Mouse (Mus musculus): ENCODE measurements around the gene Erp27. TPM values are rescaled to one million over a fixed set of nuclear protein-coding genes. Genes with fewer than 3 reads are reported as not detected.

Gene Erp27
- total RNA-seq, 2 experiments from 2014 or later, result 0.34 TPM; not detected in 1

DNA sequence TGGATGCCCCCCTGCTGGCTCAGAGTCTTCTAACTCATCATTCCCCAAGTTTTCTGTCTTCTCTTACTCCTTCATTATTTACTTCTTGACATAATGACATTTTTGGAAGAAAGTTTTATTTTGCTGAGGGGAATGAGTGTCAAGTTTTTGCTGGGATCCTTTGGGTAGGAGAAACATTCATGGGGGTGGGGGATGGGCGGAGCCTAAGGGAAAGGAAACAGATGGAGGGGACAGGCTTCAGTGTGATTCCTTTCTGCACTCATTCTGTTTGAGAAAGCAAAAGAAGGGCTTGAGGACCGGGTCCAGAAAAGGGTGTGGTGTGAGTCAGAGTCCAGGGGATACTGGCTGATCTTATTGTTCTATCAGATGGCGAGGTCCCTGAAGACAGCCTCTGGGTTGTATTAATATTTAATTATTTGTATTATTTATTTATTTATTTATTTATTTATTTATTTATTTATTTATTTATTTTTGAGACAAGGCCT, 38.5 kb downstream of the Erp27 start:
- ATAC-seq (replicated peaks; ENCODE audit: low FRiP score, poor library complexity, severe bottlenecking), result no peak

DNA sequence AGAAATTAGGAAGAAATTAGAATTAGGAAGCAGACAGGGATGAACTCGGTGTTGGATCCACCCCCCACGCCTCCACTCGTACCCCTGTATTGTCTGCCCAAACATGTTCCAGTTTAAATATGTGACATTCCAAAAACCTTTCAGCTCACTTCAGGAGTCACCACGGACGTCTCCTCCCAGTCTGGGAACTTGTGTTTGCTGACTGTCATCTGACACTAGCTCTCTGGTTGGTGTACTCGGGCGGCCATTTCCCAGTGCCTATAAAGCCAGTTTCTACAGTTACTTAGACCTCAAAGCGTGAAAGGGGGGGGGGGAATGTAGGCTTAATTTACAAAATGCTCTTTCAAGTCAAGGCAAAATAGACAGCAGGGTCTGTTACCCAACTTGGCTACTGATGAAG, 40.3 kb downstream of the Erp27 start:
- ATAC-seq (replicated peaks; ENCODE audit: low FRiP score, poor library complexity, severe bottlenecking), result no peak

DNA sequence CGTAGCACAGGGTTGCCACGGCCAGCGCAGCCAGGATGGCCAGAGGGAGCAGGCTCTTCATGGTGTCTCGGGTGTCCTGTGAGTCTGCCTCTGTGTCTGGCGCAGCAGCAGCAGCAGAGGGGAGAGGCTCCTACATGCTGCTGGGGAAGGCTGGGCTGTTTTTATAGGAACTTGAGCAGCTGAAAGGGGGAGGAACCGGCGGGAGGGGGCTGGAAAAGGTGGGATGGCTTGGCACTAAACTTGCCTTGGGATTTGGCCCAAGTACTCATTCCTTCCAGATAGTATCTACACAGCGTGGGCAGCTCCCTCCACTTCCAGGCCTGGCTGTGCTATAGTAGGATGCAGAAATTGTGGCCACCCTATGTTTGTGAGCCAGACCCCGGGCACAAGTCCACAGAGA, 46.3 kb downstream of the Erp27 start, which contains the start of gene Mgp:
Gene Mgp (minus strand): TSS at position 154 of the 400 bp plus-strand sequence.
- ATAC-seq (replicated peaks; ENCODE audit: low FRiP score, poor library complexity, severe bottlenecking), result no peak

DNA sequence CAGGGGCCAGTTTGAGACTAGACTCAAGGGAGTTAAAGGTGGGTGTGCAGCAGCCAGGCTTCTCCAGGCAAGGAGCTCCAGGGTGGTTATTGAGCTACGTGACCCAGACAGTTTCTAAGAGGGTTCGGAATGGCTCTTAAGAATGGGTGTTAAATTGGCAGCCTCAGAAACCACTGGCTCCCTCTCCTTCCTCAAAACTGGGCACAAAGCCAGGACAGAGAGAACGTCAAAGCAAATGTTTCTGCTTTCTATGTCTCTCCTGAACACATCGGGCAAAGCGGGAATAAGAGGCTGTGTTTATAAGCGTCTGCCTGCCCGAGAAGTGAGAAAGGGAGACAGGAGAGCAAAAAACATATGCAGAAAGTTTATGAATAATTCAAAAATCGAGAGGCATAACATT, 47.4 kb downstream of the Erp27 start:
- no peak for ATAC-seq (replicated peaks; ENCODE audit: low FRiP score, poor library complexity, severe bottlenecking)

DNA sequence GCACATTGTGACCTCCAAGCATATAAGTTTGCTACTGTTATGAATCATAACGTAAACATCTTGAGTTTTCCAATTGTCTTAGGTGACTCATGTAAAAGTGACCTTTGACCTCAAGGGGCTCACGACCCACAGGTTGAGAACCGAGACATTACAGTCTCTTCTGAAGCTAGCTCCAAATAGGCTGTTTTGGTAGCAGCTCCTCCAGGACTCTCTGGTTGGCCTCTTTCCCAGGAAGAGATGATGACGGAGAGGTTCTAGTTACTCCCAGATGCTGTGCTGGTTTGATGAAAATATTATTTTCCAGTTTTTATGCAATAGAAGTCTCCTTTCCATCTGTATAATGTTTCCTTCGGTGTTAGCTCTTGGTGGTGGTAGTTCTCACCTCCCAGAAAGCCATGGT, 53.1 kb downstream of the Erp27 start:
- ATAC-seq (replicated peaks; ENCODE audit: low FRiP score, poor library complexity, severe bottlenecking), result no peak

DNA sequence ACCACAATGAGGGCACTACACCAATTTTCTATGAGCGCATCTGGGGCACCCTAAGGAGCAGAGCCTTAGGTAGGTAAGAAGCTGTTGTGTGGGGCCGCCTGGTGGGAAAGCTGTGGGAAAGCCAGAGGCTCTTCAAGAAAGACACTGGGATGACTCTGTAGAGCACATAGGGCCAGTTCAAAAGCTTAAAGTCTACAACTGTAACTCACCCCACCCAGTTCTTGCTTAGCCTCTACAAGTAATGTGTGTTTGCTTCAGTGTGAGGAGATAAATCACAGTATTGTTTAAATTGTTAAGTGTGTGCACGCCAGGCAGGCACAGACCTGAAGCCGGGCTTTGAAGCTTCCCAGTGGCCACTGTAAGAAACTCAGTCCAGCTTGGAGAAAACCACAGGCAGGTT, 55.8 kb downstream of the Erp27 start:
- no peak for ATAC-seq (replicated peaks; ENCODE audit: low FRiP score, poor library complexity, severe bottlenecking)

DNA sequence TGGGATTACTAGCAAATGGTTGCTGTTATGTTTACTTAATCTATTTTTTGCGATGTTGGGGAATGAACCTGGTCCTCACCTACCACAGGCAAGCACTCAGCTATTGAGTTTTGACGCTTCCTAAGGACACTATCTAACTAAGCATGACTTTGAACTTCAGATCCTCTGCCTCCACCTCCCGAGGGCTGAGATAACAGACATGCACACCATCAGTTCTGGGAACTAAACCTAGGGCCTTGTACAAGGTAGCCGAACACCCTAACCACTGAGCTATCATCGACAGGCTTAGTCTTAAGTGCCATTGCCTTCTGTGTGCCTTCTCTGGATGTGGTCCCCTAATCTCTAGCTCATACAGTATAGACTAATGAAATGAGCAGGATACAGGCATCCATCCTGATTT, 56.6 kb downstream of the Erp27 start:
- ATAC-seq (replicated peaks; ENCODE audit: low FRiP score, poor library complexity, severe bottlenecking), result no peak

DNA sequence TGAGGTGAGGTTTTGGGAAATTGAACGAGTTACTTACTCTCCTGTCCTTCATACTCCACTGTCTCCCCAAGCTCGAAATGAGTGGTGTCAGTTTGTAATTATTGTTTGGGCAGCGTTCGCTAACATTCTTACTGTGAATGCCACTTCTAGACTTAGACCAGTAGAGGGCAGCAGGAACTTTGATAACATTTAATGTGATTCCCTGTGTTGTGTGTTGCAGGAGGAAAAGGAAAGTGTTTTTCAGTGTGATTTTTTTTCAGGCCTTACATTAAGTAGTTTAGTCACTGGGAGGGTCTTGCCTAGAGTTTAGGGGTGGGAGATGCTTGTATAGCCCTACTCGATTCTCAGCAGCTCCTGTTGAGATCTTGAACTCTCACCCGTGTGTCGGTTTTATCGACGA, 61.0 kb downstream of the Erp27 start:
- no peak; the same call in 1 of the 2 replicates for ATAC-seq (replicated peaks; ENCODE audit: low FRiP score, poor library complexity, severe bottlenecking)

DNA sequence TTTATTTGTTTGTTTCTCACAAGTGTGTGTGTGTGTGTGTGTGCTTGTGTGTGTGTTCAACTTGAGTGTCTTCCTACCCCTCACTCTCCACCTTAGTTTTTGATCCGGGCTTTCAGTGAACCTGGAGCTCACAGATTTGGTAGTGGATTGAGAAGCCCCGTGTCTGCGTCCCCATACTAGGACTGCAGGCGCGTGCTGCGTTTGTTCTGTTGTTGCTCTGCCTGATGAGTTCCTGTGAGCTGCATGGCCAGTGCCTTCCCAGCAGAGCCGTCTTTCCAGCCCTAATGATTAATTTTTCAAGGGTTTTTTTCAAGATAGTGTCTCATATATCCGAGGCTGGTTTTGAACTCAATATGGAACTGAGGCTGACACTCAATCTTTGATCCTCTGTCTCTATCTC, 63.6 kb downstream of the Erp27 start:
- no peak for ATAC-seq (replicated peaks; ENCODE audit: low FRiP score, poor library complexity, severe bottlenecking)

DNA sequence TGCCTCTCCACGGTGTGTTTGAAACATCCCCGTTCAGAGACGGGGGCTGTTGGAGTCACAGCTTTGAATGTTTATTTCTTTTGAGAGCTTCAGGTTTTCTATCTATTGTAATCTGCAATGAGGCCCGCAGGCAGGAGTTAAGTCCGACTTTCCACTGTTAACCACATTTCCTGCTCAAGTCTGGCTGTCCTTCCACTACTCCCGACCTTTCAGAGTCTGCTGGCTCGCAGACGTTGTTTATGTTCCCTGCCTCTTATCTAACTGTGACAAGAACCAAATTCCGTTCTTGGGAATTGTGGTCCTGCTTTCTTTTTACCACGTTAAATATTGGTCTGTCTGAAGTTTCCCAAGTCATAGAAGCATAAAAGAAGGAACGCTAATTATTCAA, 64.1 kb downstream of the Erp27 start:
- ATAC-seq (replicated peaks; ENCODE audit: low FRiP score, poor library complexity, severe bottlenecking), result peak; percentile 46

Other genes starting within 250 kb of the Erp27 start
- gene Gucy2c, start 140.4 kb downstream of the Erp27 start, total RNA-seq (2015; ENCODE audit: low replicate concordance), result not detected in 2 replicates
- not detected in 2 replicates for gene Gucy2c, start 140.4 kb downstream of the Erp27 start, total RNA-seq (2017; ENCODE audit: low replicate concordance)
- 12.3 and 17.7 TPM in 2 replicates for gene Hist4h4, start 117.8 kb downstream of the Erp27 start, total RNA-seq (2015; ENCODE audit: low replicate concordance)
- 29.4 and 32.5 TPM in 2 replicates for gene Hist4h4, start 117.8 kb downstream of the Erp27 start, total RNA-seq (2017; ENCODE audit: low replicate concordance)
- gene H2afj, start 113.9 kb downstream of the Erp27 start, total RNA-seq (2015; ENCODE audit: low replicate concordance), result 20.9 and 21.9 TPM in 2 replicates
- gene H2afj, start 113.9 kb downstream of the Erp27 start, total RNA-seq (2017; ENCODE audit: low replicate concordance), result 26.2 and 40.1 TPM in 2 replicates
- 0.38 TPM in 1 of 2 replicates, not detected in the other for gene BC049715, start 94.6 kb downstream of the Erp27 start, total RNA-seq (2015; ENCODE audit: low replicate concordance)
- gene BC049715, start 94.6 kb downstream of the Erp27 start, total RNA-seq (2017; ENCODE audit: low replicate concordance), result 0.34 and 5.3 TPM in 2 replicates
- gene Wbp11, start 93.9 kb downstream of the Erp27 start, total RNA-seq (2015; ENCODE audit: low replicate concordance), result 34.2 and 38.2 TPM in 2 replicates
- gene Wbp11, start 93.9 kb downstream of the Erp27 start, total RNA-seq (2017; ENCODE audit: low replicate concordance), result 25.8 and 55.0 TPM in 2 replicates
- 1.9 TPM in 1 of 2 replicates, not detected in the other for gene Smco3, start 86.7 kb downstream of the Erp27 start, total RNA-seq (2015; ENCODE audit: low replicate concordance)
- gene Smco3, start 86.7 kb downstream of the Erp27 start, total RNA-seq (2017; ENCODE audit: low replicate concordance), result 2.1 TPM in 1 of 2 replicates, not detected in the other
- gene Art4, start 64.4 kb downstream of the Erp27 start, total RNA-seq (2015; ENCODE audit: low replicate concordance), result 197 and 198 TPM in 2 replicates
- gene Art4, start 64.4 kb downstream of the Erp27 start, total RNA-seq (2017; ENCODE audit: low replicate concordance), result 348 and 388 TPM in 2 replicates
- gene Mgp, start 46.4 kb downstream of the Erp27 start, total RNA-seq (2015; ENCODE audit: low replicate concordance), result 1.9 TPM in 1 of 2 replicates, not detected in the other
- 1.9 TPM in 1 of 2 replicates, not detected in the other for gene Mgp, start 46.4 kb downstream of the Erp27 start, total RNA-seq (2017; ENCODE audit: low replicate concordance)
- not detected in 2 replicates for gene Pde6h, start 1.7 kb upstream of the Erp27 start, total RNA-seq (2015; ENCODE audit: low replicate concordance)
- not detected in 2 replicates for gene Pde6h, start 1.7 kb upstream of the Erp27 start, total RNA-seq (2017; ENCODE audit: low replicate concordance)
- 1,174 and 1,226 TPM in 2 replicates for gene Arhgdib, start 19.7 kb upstream of the Erp27 start, total RNA-seq (2015; ENCODE audit: low replicate concordance)
- 299 and 335 TPM in 2 replicates for gene Arhgdib, start 19.7 kb upstream of the Erp27 start, total RNA-seq (2017; ENCODE audit: low replicate concordance)
- gene Rerg, start 248.3 kb upstream of the Erp27 start, total RNA-seq (2015; ENCODE audit: low replicate concordance), result 0.42 TPM in 1 of 2 replicates, not detected in the other
- gene Rerg, start 248.3 kb upstream of the Erp27 start, total RNA-seq (2017; ENCODE audit: low replicate concordance), result not detected in 2 replicates